ENCODE assay signal across 1 mouse cellular context in the genomic region with DNA sequence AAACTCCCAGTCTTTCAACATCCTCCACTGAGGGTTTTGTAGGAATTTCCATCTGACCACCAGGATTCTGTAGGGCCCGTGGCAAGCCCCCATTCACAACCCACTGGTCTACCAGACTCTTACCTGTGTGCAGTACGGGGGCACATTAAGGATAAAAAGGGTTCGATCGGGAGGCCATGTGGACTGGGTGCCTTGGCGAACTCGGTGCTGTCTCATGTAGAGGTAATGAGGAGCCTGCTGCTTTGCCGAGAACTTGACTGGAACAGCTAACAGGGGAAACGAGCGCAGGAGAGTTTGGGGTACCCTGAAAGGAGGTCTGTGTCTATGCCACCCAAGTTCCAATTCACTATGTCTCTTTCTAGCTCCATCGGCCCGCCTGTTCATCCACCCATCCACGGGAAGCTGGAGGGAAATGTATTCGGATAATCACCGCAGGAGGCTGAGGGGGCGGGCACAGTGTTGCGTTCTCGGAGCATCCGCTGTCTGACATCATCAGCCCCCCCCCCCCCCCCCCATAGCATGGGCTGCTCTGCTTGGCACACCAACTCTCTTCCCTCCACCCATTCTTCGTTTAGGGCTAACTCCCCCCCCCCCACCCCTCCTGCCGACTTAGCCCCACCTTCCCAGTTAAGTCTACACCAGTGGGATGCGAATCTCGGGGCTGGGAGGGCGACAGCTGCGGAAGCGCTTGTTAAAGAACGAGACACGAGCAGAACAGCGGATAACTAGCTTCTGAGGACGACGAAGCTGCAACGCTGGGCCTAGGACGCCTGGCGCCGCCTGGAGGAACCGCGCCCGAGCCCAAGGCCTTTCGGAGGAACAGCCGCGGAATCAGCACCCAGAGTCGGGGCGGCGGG.
TF ChIP-seq lines count a peak whose summit lies in the region.

No protein-coding gene starts in this region.

TF ChIP-seq in ES-E14, 5 proteins besides CTCF, POLR2A, EP300 and RAD21:
- no peak for TF ChIP-seq CHD2 (IDR thresholded peaks at IDR 0.05; ENCODE audit: low read depth, low read length)
- no peak for TF ChIP-seq ZC3H11A (IDR thresholded peaks at IDR 0.05; ENCODE audit: borderline replicate concordance, low read depth, low read length)
- no peak for TF ChIP-seq ZNF384 (IDR thresholded peaks at IDR 0.05; ENCODE audit: low read depth, low read length)
- TF ChIP-seq HCFC1 (IDR thresholded peaks at IDR 0.05; ENCODE audit: borderline replicate concordance, insufficient read depth, low read length): no peak
- TF ChIP-seq MAFK (IDR thresholded peaks at IDR 0.05; ENCODE audit: insufficient read depth, low read depth, low read length): no peak
